Comparison of ENCODE assay signal across 1 mouse cellular context in the genomic region with DNA sequence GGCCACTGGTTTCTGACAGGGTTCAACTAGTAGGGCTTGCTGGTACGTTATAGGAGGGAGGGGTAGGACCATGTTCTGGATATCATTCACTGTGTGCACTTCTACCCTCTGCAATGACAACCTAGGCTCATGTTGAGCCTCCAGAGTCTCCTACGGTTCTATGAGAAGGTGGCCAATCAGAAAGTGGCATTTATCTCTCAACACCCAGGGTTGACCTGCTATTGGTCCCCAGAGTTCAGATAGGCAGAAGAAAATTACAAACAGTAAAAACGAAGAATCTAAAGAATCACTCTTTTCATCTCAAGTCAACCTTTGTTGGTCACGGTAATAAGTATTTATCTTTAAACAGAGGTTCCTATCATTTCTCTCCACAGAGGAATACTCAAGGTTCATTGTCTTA.
TF ChIP-seq lines count a peak whose summit lies in the region.

No protein-coding gene starts in this region.

TF ChIP-seq in MEL, 35 proteins besides CTCF, POLR2A, EP300 and RAD21:
- TF ChIP-seq RCOR1 (IDR thresholded peaks at IDR 0.05; ENCODE audit: low read depth, low read length): no peak
- no peak for TF ChIP-seq TBP (IDR thresholded peaks at IDR 0.05; ENCODE audit: low read depth, low read length)
- no peak for TF ChIP-seq ELF1 (IDR thresholded peaks at IDR 0.05; ENCODE audit: low read depth, low read length)
- no peak for TF ChIP-seq BHLHE40 (IDR thresholded peaks at IDR 0.05; ENCODE audit: borderline replicate concordance, low read depth, low read length)
- no peak for TF ChIP-seq ZKSCAN1 (IDR thresholded peaks at IDR 0.05; ENCODE audit: low read depth, low read length)
- TF ChIP-seq TCF12 (IDR thresholded peaks at IDR 0.05; ENCODE audit: low read depth, low read length): no peak; the same call in 1 of the 2 replicates
- TF ChIP-seq SMC3 (IDR thresholded peaks at IDR 0.05; ENCODE audit: low read depth, low read length): no peak
- TF ChIP-seq NELFE (IDR thresholded peaks at IDR 0.05; ENCODE audit: low read depth, low read length): no peak
- TF ChIP-seq UBTF (IDR thresholded peaks at IDR 0.05; ENCODE audit: borderline replicate concordance, insufficient read depth, low read depth, low read length): no peak
- no peak for TF ChIP-seq POLR2AphosphoS2 (IDR thresholded peaks at IDR 0.05; ENCODE audit: low read length)
- TF ChIP-seq ETS1 (IDR thresholded peaks at IDR 0.05; ENCODE audit: low read depth, low read length): no peak
- TF ChIP-seq KAT2A (conservative IDR thresholded peaks at IDR 0.05; ENCODE audit: low read depth, low read length): no peak
- no peak for TF ChIP-seq SIN3A (IDR thresholded peaks at IDR 0.05; ENCODE audit: low read length)
- no peak for TF ChIP-seq CHD2 (IDR thresholded peaks at IDR 0.05; ENCODE audit: low read length)
- TF ChIP-seq MEF2A (IDR thresholded peaks at IDR 0.05; ENCODE audit: extremely low read depth, insufficient replicate concordance, low read depth, low read length, poor library complexity, severe bottlenecking): no peak
- TF ChIP-seq MAZ (IDR thresholded peaks at IDR 0.05; ENCODE audit: low read depth, low read length): no peak
- TF ChIP-seq MAFK (IDR thresholded peaks at IDR 0.05; ENCODE audit: borderline replicate concordance, low read depth, low read length): no peak
- TF ChIP-seq E2F4 (IDR thresholded peaks at IDR 0.05; ENCODE audit: borderline replicate concordance, low read depth, low read length): no peak
- TF ChIP-seq CHD1 (IDR thresholded peaks at IDR 0.05; ENCODE audit: low read depth, low read length): no peak
